Mouse (Mus musculus) MEL (cell line): ENCODE results near the gene H2afb3. TPM values are rescaled to one million over a fixed set of nuclear protein-coding genes. Genes with fewer than 3 reads are reported as not detected.

Experiments
- polyA plus RNA-seq, 2 experiments: library from polyadenylated mRNA; stranded (reverse) in 1 of 2; unstranded in 1 of 2; fragments of >175 nt in 1 of 2; fragments of >200 nt in 1 of 2; gene quantifications; 2 replicates each; pipeline versions ENCODE4 v1.2.1 to v1.2.4; 2012; ENCODE audit warnings: low replicate concordance in 2 of 2, low read depth in 1 of 2; ENCODE audit not compliant: insufficient read length in 2 of 2, insufficient read depth in 1 of 2, missing spikeins in 1 of 2
- total RNA-seq: library from RNA; depleted of rRNA; stranded (reverse); fragments of 300-350 nt; gene quantifications from 2 replicates; pipeline ENCODE4 v1.2.3, GENCODE M21; 2012; rRNA removed

The H2afb3 gene
- total and polyA plus RNA-seq, 3 experiments = not detected

Other genes with a start within 250 kb of the H2afb3 start
- gene Pcdh11x, start 22.8 kb downstream of the H2afb3 start, total RNA-seq = 0.07 TPM in 1 of 2 replicates, not detected in the other
- gene Pcdh11x, start 22.8 kb downstream of the H2afb3 start, polyA plus RNA-seq = not detected